ENCODE assay signal across 13 mouse cellular contexts in genomic region chr8:124448962-124449670, GRCm38 (mm10). TPM values are rescaled to one million over a fixed set of nuclear protein-coding genes. Genes with fewer than 3 reads are reported as not detected.
DNase-seq lines count a peak whose midpoint lies in the region; ATAC-seq and TF ChIP-seq lines count a peak whose summit lies in the region.
"Had no signal": no experiment of that assay in that cellular context is flagged by ENCODE, and none has a peak within 500 bp of the region (broad histone marks: within the 10 kb centered on the region; RNA-seq: fewer than 3 reads in every experiment).

No protein-coding gene starts in this region.

- H3K4me1 ChIP-seq in lung, embryonic 14.5 days (ENCODE audit: insufficient read depth), result no peaks in the 10 kb centered on the region
- H3K4me1 ChIP-seq in lung, adult 2 months (ENCODE audit: control insufficient read depth, insufficient read depth, low read length), result no peaks in the 10 kb centered on the region
- H3K4me1 ChIP-seq in lung, embryonic 15.5 days, result no peaks in the 10 kb centered on the region
- H3K4me1 ChIP-seq in stomach, embryonic 15.5 days, result no peaks in the 10 kb centered on the region
- H3K4me1 ChIP-seq: embryonic facial prominence, embryonic 15.5 days had no signal

- no peak overlapping the region for H3K4me3 ChIP-seq in lung, embryonic 14.5 days (ENCODE audit: low read depth, low read length)
- no peak overlapping the region for H3K4me3 ChIP-seq in lung, adult 2 months (replicated peaks; ENCODE audit: extremely low read depth, low read depth, low read length)
- no peak overlapping the region for H3K4me3 ChIP-seq in lung, embryonic 15.5 days
- H3K4me3 ChIP-seq in stomach, embryonic 15.5 days (replicated peaks), result no peak overlapping the region
- H3K4me3 ChIP-seq in layer of hippocampus, adult 2 months, result no peak overlapping the region
- H3K4me3 ChIP-seq: embryonic facial prominence, embryonic 15.5 days; left cerebral cortex, adult 2 months had no signal

- no peak overlapping the region for H3K9ac ChIP-seq in lung, embryonic 14.5 days
- H3K9ac ChIP-seq in lung, embryonic 15.5 days, result no peak overlapping the region
- no peak overlapping the region for H3K9ac ChIP-seq in stomach, embryonic 15.5 days
- H3K9ac ChIP-seq: embryonic facial prominence, embryonic 15.5 days had no signal

- 34% methylated on average over 10 of the region's 10 CpGs for WGBS in lung, embryonic 14.5 days
- WGBS in lung, adult 2 months, result 51% methylated on average over 10 of the region's 10 CpGs
- 35% methylated on average over 10 of the region's 10 CpGs for WGBS in lung, embryonic 15.5 days
- 43% methylated on average over 10 of the region's 10 CpGs for WGBS in stomach, embryonic 15.5 days

- H3K27me3 ChIP-seq in lung, embryonic 14.5 days (ENCODE audit: insufficient read depth, low read length), result no peaks in the 10 kb centered on the region
- H3K27me3 ChIP-seq in lung, embryonic 15.5 days, result no peaks in the 10 kb centered on the region
- no peaks in the 10 kb centered on the region for H3K27me3 ChIP-seq in stomach, embryonic 15.5 days (replicated peaks)
- H3K27me3 ChIP-seq: embryonic facial prominence, embryonic 15.5 days had no signal

- peak; percentile 24 for DNase-seq in embryo, embryonic 10 days (ENCODE audit: low spot score)
- DNase-seq in embryo, embryonic 9.5 days (ENCODE audit: extremely low spot score), result no peak
- peak; percentile 86 for DNase-seq in lung, embryonic 14.5 days
- no peak for DNase-seq in lung, adult 2 months
- DNase-seq in layer of hippocampus, adult 2 months (ENCODE audit: low spot score in 2 of 2), result no peak
- no peak for DNase-seq in yolk sac, embryonic 10.5 days (ENCODE audit: low spot score)

- no peaks in the 10 kb centered on the region for H3K36me3 ChIP-seq in lung, embryonic 14.5 days (ENCODE audit: insufficient read depth)
- H3K36me3 ChIP-seq in lung, embryonic 15.5 days, result no peaks in the 10 kb centered on the region
- no peaks in the 10 kb centered on the region for H3K36me3 ChIP-seq in stomach, embryonic 15.5 days
- H3K36me3 ChIP-seq: embryonic facial prominence, embryonic 15.5 days had no signal

- no peak overlapping the region for H3K27ac ChIP-seq in lung, embryonic 14.5 days (ENCODE audit: low read depth)
- H3K27ac ChIP-seq in lung, embryonic 15.5 days, result 0 out of 2 replicates have a peak overlapping the region, but pooled peaks have one; percentile 51
- H3K27ac ChIP-seq in stomach, embryonic 15.5 days, result no peak overlapping the region
- no peak overlapping the region for H3K27ac ChIP-seq in layer of hippocampus, adult 2 months
- H3K27ac ChIP-seq: embryonic facial prominence, embryonic 15.5 days; left cerebral cortex, adult 2 months; macrophage had no signal

- TF ChIP-seq POLR2A in lung, adult 2 months (IDR thresholded peaks at IDR 0.05; ENCODE audit: borderline replicate concordance, extremely low read depth, low read depth, low read length), result no peak

- peak; percentile 91; the same call in 1 of the 2 replicates for ATAC-seq in lung, embryonic 14.5 days (ENCODE audit: insufficient read depth)
- peak; percentile 92 for ATAC-seq in lung, embryonic 15.5 days (ENCODE audit: borderline replicate concordance, extremely low read depth, low FRiP score, low TSS enrichment)
- ATAC-seq in stomach, embryonic 15.5 days (ENCODE audit: insufficient read depth, low FRiP score, low read depth), result no peak

- peaks cover 4% of the 10 kb centered on the region; the same call in 1 of the 2 replicates for H3K9me3 ChIP-seq in lung, embryonic 14.5 days (ENCODE audit: low read depth, low read length)
- H3K9me3 ChIP-seq in lung, embryonic 15.5 days, result no peaks in the 10 kb centered on the region
- no peaks in the 10 kb centered on the region for H3K9me3 ChIP-seq in stomach, embryonic 15.5 days

- peak overlapping the region; percentile 27; the same call in 1 of the 2 replicates for H3K4me2 ChIP-seq in lung, embryonic 14.5 days
- no peak overlapping the region; the same call in 1 of the 2 replicates for H3K4me2 ChIP-seq in lung, embryonic 15.5 days
- 0 out of 2 replicates have a peak overlapping the region, but pooled peaks have one; percentile 8 for H3K4me2 ChIP-seq in stomach, embryonic 15.5 days
- H3K4me2 ChIP-seq: embryonic facial prominence, embryonic 15.5 days had no signal

- TF ChIP-seq CTCF in lung, embryonic 14.5 days (IDR thresholded peaks at IDR 0.05; ENCODE audit: low read depth), result no peak
- no peak for TF ChIP-seq CTCF in lung, adult 2 months (IDR thresholded peaks at IDR 0.05; ENCODE audit: insufficient read depth, low read length)
- TF ChIP-seq CTCF in layer of hippocampus, adult 2 months (conservative IDR thresholded peaks at IDR 0.05), result no peak

RNA-seq across cellular contexts. Expression of gene Pgbd5, which starts 9.7 kb away (rescaled TPM):
- 2.2 and 2.5 TPM in 2 replicates for polyA plus RNA-seq in lung, embryonic 14.5 days (2014; fragmentation: Nextera tagmentation; extraction: Ambion mirVana)
- polyA plus RNA-seq in lung, adult 2 months (2012; rRNA removed), result 0.46 and 0.48 TPM in 2 replicates
- polyA plus RNA-seq in lung, embryonic 15.5 days (2015; fragmentation: Nextera tagmentation; extraction: Ambion mirVana), result 2.4 TPM in 2 replicates
- polyA plus RNA-seq in stomach, embryonic 15.5 days (2015; fragmentation: Nextera tagmentation; extraction: Ambion mirVana), result 3.0 and 3.3 TPM in 2 replicates
- total RNA-seq in layer of hippocampus, adult 2 months (2021), result 100 to 1,000 TPM; 291 to 304 TPM
- total RNA-seq: granulocyte monocyte progenitor cell, adult 5-6 weeks had no signal
- polyA plus RNA-seq: C2C12 had no signal

Comparison
In these comparisons a context has a peak if more than half of its experiments do, and no peak if none do; other contexts are left out.
1. DNase-seq: peak in embryo, embryonic 10 days (single experiment) and lung, embryonic 14.5 days (single experiment); none in embryo, embryonic 9.5 days (single experiment), lung, adult 2 months (single experiment), layer of hippocampus, adult 2 months (0 of 2) and yolk sac, embryonic 10.5 days (single experiment).